Mouse (Mus musculus): ENCODE measurements around the gene Pip5kl1.

The Pip5kl1 gene

GRCm38 (mm10) chr2:32574497-32574896 is at the start of gene Pip5kl1:
Gene Pip5kl1 (plus strand): TSS chr2:32574797.
- DNase-seq (ENCODE audit: low spot score in 2 of 2) = no peak

- no peak for DNase-seq (ENCODE audit: low spot score in 2 of 2)
These were observed 48.8 kb upstream of the Pip5kl1 start for GRCm38 (mm10) chr2:32525816-32526215.

GRCm38 (mm10) chr2:32527468-32527966 is 47.1 kb upstream of the Pip5kl1 start:
- DNase-seq (ENCODE audit: low spot score in 2 of 2) = no peak

- DNase-seq (ENCODE audit: low spot score in 2 of 2) = no peak
These were observed 46.3 kb upstream of the Pip5kl1 start for GRCm38 (mm10) chr2:32528326-32528725.

- no peak for DNase-seq (ENCODE audit: low spot score in 2 of 2)
These were observed 44.1 kb upstream of the Pip5kl1 start for GRCm38 (mm10) chr2:32530479-32530878.

GRCm38 (mm10) chr2:32533163-32533562 is 41.4 kb upstream of the Pip5kl1 start:
- no peak for DNase-seq (ENCODE audit: low spot score in 2 of 2)

- DNase-seq (ENCODE audit: low spot score in 2 of 2) = peak; percentile 51 to 60
These were observed 40.4 kb upstream of the Pip5kl1 start for GRCm38 (mm10) chr2:32534061-32534732.

- DNase-seq (ENCODE audit: low spot score in 2 of 2) = peak; percentile 98
These were observed 39.7 kb upstream of the Pip5kl1 start, which contains the start of gene Fam102a for GRCm38 (mm10) chr2:32534733-32535471. Gene Fam102a (plus strand): TSS chr2:32535332.

- DNase-seq (ENCODE audit: low spot score in 2 of 2) = peak; percentile 76 to 79
These were observed 39.1 kb upstream of the Pip5kl1 start for GRCm38 (mm10) chr2:32535501-32535991.

- peak in 1 of 2 experiments; percentile 30 for DNase-seq (ENCODE audit: low spot score in 2 of 2)
These were observed 38.4 kb upstream of the Pip5kl1 start for GRCm38 (mm10) chr2:32536086-32536633.

- peak; percentile 59 to 63 for DNase-seq (ENCODE audit: low spot score in 2 of 2)
These were observed 37.8 kb upstream of the Pip5kl1 start for GRCm38 (mm10) chr2:32536634-32537359.

GRCm38 (mm10) chr2:32537360-32537905 is 37.2 kb upstream of the Pip5kl1 start:
- peak; percentile 68 to 79 for DNase-seq (ENCODE audit: low spot score in 2 of 2)

- DNase-seq (ENCODE audit: low spot score in 2 of 2) = no peak
These were observed 36.7 kb upstream of the Pip5kl1 start for GRCm38 (mm10) chr2:32537941-32538340.

- no peak for DNase-seq (ENCODE audit: low spot score in 2 of 2)
These were observed 36.1 kb upstream of the Pip5kl1 start for GRCm38 (mm10) chr2:32538461-32538860.

GRCm38 (mm10) chr2:32539452-32539981 is 35.1 kb upstream of the Pip5kl1 start:
- no peak for DNase-seq (ENCODE audit: low spot score in 2 of 2)

GRCm38 (mm10) chr2:32541333-32541908 is 33.2 kb upstream of the Pip5kl1 start:
- no peak for DNase-seq (ENCODE audit: low spot score in 2 of 2)

- peak; percentile 57 to 60 for DNase-seq (ENCODE audit: low spot score in 2 of 2)
These were observed 32.5 kb upstream of the Pip5kl1 start for GRCm38 (mm10) chr2:32541986-32542573.

- DNase-seq (ENCODE audit: low spot score in 2 of 2) = no peak
These were observed 31.6 kb upstream of the Pip5kl1 start for GRCm38 (mm10) chr2:32543031-32543449.

- DNase-seq (ENCODE audit: low spot score in 2 of 2) = no peak
These were observed 27.6 kb upstream of the Pip5kl1 start for GRCm38 (mm10) chr2:32546951-32547350.

- no peak for DNase-seq (ENCODE audit: low spot score in 2 of 2)
These were observed 27.2 kb upstream of the Pip5kl1 start for GRCm38 (mm10) chr2:32547380-32547779.
